Mouse (Mus musculus): ENCODE data around the gene Ppp1r3g.
"Not testable (repeated sequence)": the region's sequence is repeated elsewhere in the genome, so short reads cannot be mapped to it uniquely, and the experiment has no call there.

Ppp1r3g gene

GRCm38 (mm10) chr13:35969829-35970228, 11.2 kb downstream of the Ppp1r3g start:
- no peaks in the 10 kb centered on the region for H3K27me3 ChIP-seq (ENCODE audit: control insufficient read depth, insufficient read depth, low read length, poor library complexity, severe bottlenecking)
- no peak for DNase-seq (ENCODE audit: low read depth, low spot score)
- H3K36me3 ChIP-seq (ENCODE audit: control insufficient read depth, insufficient read depth, low read length, poor library complexity, severe bottlenecking): no peaks in the 10 kb centered on the region

- H3K36me3 ChIP-seq (ENCODE audit: control insufficient read depth, insufficient read depth, low read length, poor library complexity, severe bottlenecking): no peaks in the 10 kb centered on the region; the same call in 1 of the 2 replicates
- no peaks in the 10 kb centered on the region for H3K27me3 ChIP-seq (ENCODE audit: control insufficient read depth, insufficient read depth, low read length, poor library complexity, severe bottlenecking)
- no peak for DNase-seq (ENCODE audit: low read depth, low spot score)
Observed at GRCm38 (mm10) chr13:35976912-35977311, 18.3 kb downstream of the Ppp1r3g start.

- Histone ChIP-seq H3K27me3 (ENCODE audit: control insufficient read depth, insufficient read depth, low read length, poor library complexity, severe bottlenecking) (no peaks in the 10 kb centered on the region), H3K36me3 (ENCODE audit: control insufficient read depth, insufficient read depth, low read length, poor library complexity, severe bottlenecking) (no peaks in the 10 kb centered on the region; the same call in 1 of the 2 replicates)
- DNase-seq (ENCODE audit: low read depth, low spot score): no peak
Observed at GRCm38 (mm10) chr13:35980471-35980870, 21.8 kb downstream of the Ppp1r3g start.

GRCm38 (mm10) chr13:35982985-35983384, 24.3 kb downstream of the Ppp1r3g start:
- no peaks in the 10 kb centered on the region for H3K27me3 ChIP-seq (ENCODE audit: control insufficient read depth, insufficient read depth, low read length, poor library complexity, severe bottlenecking)
- DNase-seq (ENCODE audit: low read depth, low spot score): no peak

GRCm38 (mm10) chr13:35989329-35989728, 30.7 kb downstream of the Ppp1r3g start:
- Histone ChIP-seq H3K27me3 (ENCODE audit: control insufficient read depth, insufficient read depth, low read length, poor library complexity, severe bottlenecking) (no peaks in the 10 kb centered on the region), H3K36me3 (ENCODE audit: control insufficient read depth, insufficient read depth, low read length, poor library complexity, severe bottlenecking) (no peaks in the 10 kb centered on the region)
- no peak for DNase-seq (ENCODE audit: low read depth, low spot score)

More at GRCm38 (mm10) chr13:35982985-35983384, 24.3 kb downstream of the Ppp1r3g start:
- H3K36me3 ChIP-seq (ENCODE audit: control insufficient read depth, insufficient read depth, low read length, poor library complexity, severe bottlenecking): no peaks in the 10 kb centered on the region; the same call in 1 of the 2 replicates

- not testable (repeated sequence) for H3K36me3 ChIP-seq (ENCODE audit: control insufficient read depth, insufficient read depth, low read length, poor library complexity, severe bottlenecking); H3K27me3 ChIP-seq (ENCODE audit: control insufficient read depth, insufficient read depth, low read length, poor library complexity, severe bottlenecking); DNase-seq (ENCODE audit: low read depth, low spot score)
Observed at GRCm38 (mm10) chr13:35991185-35991584, 32.5 kb downstream of the Ppp1r3g start.

- DNase-seq (ENCODE audit: low read depth, low spot score): no peak
- no peaks in the 10 kb centered on the region for H3K27me3 ChIP-seq (ENCODE audit: control insufficient read depth, insufficient read depth, low read length, poor library complexity, severe bottlenecking)
- H3K36me3 ChIP-seq (ENCODE audit: control insufficient read depth, insufficient read depth, low read length, poor library complexity, severe bottlenecking): no peaks in the 10 kb centered on the region
Observed at GRCm38 (mm10) chr13:35994067-35994466, 35.4 kb downstream of the Ppp1r3g start.

- H3K27me3 ChIP-seq (ENCODE audit: control insufficient read depth, insufficient read depth, low read length, poor library complexity, severe bottlenecking): no peaks in the 10 kb centered on the region
- no peaks in the 10 kb centered on the region for H3K36me3 ChIP-seq (ENCODE audit: control insufficient read depth, insufficient read depth, low read length, poor library complexity, severe bottlenecking)
- no peak for DNase-seq (ENCODE audit: low read depth, low spot score)
Observed at GRCm38 (mm10) chr13:35995231-35995630, 36.6 kb downstream of the Ppp1r3g start.

- Histone ChIP-seq H3K27me3 (ENCODE audit: control insufficient read depth, insufficient read depth, low read length, poor library complexity, severe bottlenecking) (no peaks in the 10 kb centered on the region), H3K36me3 (ENCODE audit: control insufficient read depth, insufficient read depth, low read length, poor library complexity, severe bottlenecking) (no peaks in the 10 kb centered on the region)
- no peak for DNase-seq (ENCODE audit: low read depth, low spot score)
Observed at GRCm38 (mm10) chr13:35995696-35996426, 37.2 kb downstream of the Ppp1r3g start.

- no peak for DNase-seq (ENCODE audit: low read depth, low spot score)
- Histone ChIP-seq H3K27me3 (ENCODE audit: control insufficient read depth, insufficient read depth, low read length, poor library complexity, severe bottlenecking) (no peaks in the 10 kb centered on the region), H3K36me3 (ENCODE audit: control insufficient read depth, insufficient read depth, low read length, poor library complexity, severe bottlenecking) (no peaks in the 10 kb centered on the region)
Observed at GRCm38 (mm10) chr13:35997606-35998005, 39.0 kb downstream of the Ppp1r3g start.

- H3K36me3 ChIP-seq (ENCODE audit: control insufficient read depth, insufficient read depth, low read length, poor library complexity, severe bottlenecking): no peaks in the 10 kb centered on the region
- no peaks in the 10 kb centered on the region for H3K27me3 ChIP-seq (ENCODE audit: control insufficient read depth, insufficient read depth, low read length, poor library complexity, severe bottlenecking)
- no peak for DNase-seq (ENCODE audit: low read depth, low spot score)
Observed at GRCm38 (mm10) chr13:36000798-36001197, 42.2 kb downstream of the Ppp1r3g start.

- DNase-seq (ENCODE audit: low read depth, low spot score): no peak
- no peaks in the 10 kb centered on the region for H3K27me3 ChIP-seq (ENCODE audit: control insufficient read depth, insufficient read depth, low read length, poor library complexity, severe bottlenecking)
- H3K36me3 ChIP-seq (ENCODE audit: control insufficient read depth, insufficient read depth, low read length, poor library complexity, severe bottlenecking): no peaks in the 10 kb centered on the region
Observed at GRCm38 (mm10) chr13:36009981-36010380, 51.3 kb downstream of the Ppp1r3g start.

- DNase-seq (ENCODE audit: low read depth, low spot score): no peak
- H3K36me3 ChIP-seq (ENCODE audit: control insufficient read depth, insufficient read depth, low read length, poor library complexity, severe bottlenecking): no peaks in the 10 kb centered on the region
Observed at GRCm38 (mm10) chr13:36015636-36016035, 57.0 kb downstream of the Ppp1r3g start.

GRCm38 (mm10) chr13:36018017-36018416, 59.4 kb downstream of the Ppp1r3g start:
- DNase-seq (ENCODE audit: low read depth, low spot score): no peak
- Histone ChIP-seq H3K27me3 (ENCODE audit: control insufficient read depth, insufficient read depth, low read length, poor library complexity, severe bottlenecking) (no peaks in the 10 kb centered on the region), H3K36me3 (ENCODE audit: control insufficient read depth, insufficient read depth, low read length, poor library complexity, severe bottlenecking) (no peaks in the 10 kb centered on the region)

More at GRCm38 (mm10) chr13:36015636-36016035, 57.0 kb downstream of the Ppp1r3g start:
- H3K27me3 ChIP-seq (ENCODE audit: control insufficient read depth, insufficient read depth, low read length, poor library complexity, severe bottlenecking): no peaks in the 10 kb centered on the region

- Histone ChIP-seq H3K36me3 (ENCODE audit: control insufficient read depth, insufficient read depth, low read length, poor library complexity, severe bottlenecking) (no peaks in the 10 kb centered on the region), H3K27me3 (ENCODE audit: control insufficient read depth, insufficient read depth, low read length, poor library complexity, severe bottlenecking) (no peaks in the 10 kb centered on the region)
- peak; percentile 85 for DNase-seq (ENCODE audit: low read depth, low spot score)
Observed at GRCm38 (mm10) chr13:36019309-36020274, 61.0 kb downstream of the Ppp1r3g start.
